Mouse (Mus musculus): ENCODE measurements around the gene Crlf2.

Crlf2 gene

GRCm38 (mm10) chr5:109548712-109549111 is 10.1 kb downstream of the Crlf2 start:
- no peak for DNase-seq (ENCODE audit: low spot score in 2 of 2)

GRCm38 (mm10) chr5:109547112-109547511 is 11.7 kb downstream of the Crlf2 start:
- DNase-seq (ENCODE audit: low spot score in 2 of 2) = no peak

GRCm38 (mm10) chr5:109509679-109510078 is 49.1 kb downstream of the Crlf2 start:
- no peak for DNase-seq (ENCODE audit: low spot score in 2 of 2)

- DNase-seq (ENCODE audit: low spot score in 2 of 2) = no peak
Measured at GRCm38 (mm10) chr5:109506729-109507128, 52.1 kb downstream of the Crlf2 start.
